Mouse (Mus musculus): ENCODE results near the gene Nab1. TPM values are rescaled to one million over a fixed set of nuclear protein-coding genes. Genes with fewer than 3 reads are reported as not detected.

Nab1 gene
- polyA plus RNA-seq, 1 experiment = 9.8 TPM

DNA sequence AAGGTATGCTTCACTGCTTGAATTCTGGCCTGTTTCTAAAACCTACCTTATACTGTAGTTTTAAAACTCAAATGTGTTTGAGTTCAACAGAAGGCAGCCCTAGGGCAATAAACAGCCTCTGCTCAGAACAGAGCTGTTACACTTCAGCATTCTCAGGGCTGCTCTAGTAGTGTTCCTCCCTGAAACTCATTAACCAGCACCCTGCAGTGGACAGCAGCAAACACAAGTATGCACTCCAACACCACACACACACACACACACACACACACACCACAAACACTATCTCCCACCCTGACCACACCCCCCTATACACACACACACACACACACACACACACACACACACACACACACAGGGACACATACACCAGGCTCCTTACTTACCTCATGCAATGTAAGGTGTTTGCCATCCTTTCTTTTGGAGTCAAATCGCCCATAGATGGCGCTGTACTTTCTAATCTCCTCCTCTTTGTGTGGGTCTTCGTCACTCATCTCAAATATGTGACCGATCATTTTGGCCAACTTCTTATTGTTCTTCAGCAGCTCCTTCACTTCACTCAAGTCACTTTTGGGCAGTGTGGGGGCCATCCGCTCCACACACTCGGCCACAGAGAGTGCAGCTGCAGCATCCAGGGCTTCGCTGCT is 10.8 kb downstream of the Nab1 start:
- Histone ChIP-seq H3K36me3 (ENCODE audit: control insufficient read depth, insufficient read depth) (peaks cover 15% of the 10 kb centered on the region), H3K4me2 (ENCODE audit: low read depth) (no peak overlapping the region), H3K27me3 (ENCODE audit: control insufficient read depth, insufficient read depth, insufficient read length) (no peaks in the 10 kb centered on the region), H3ac (ENCODE audit: control insufficient read depth, insufficient read length) (no peak overlapping the region), H3K79me2 (ENCODE audit: control insufficient read depth, insufficient read depth) (peaks cover 33% of the 10 kb centered on the region), H3K4me3 (no peak overlapping the region)
- TF ChIP-seq SRF (IDR thresholded peaks at IDR 0.05; ENCODE audit: control insufficient read depth, insufficient read length, low read depth) (no peak), POLR2A (IDR thresholded peaks at IDR 0.05; ENCODE audit: insufficient read length, low read depth) (no peak), TCF3 (IDR thresholded peaks at IDR 0.05; ENCODE audit: insufficient read length, low read depth) (no peak), MYOD1 (IDR thresholded peaks at IDR 0.05; ENCODE audit: control insufficient read depth in 1 of 3, insufficient read length in 2 of 3, low read depth in 2 of 3) (no peak), TCF12 (IDR thresholded peaks at IDR 0.05; ENCODE audit: insufficient read depth, poor library complexity, severe bottlenecking) (no peak), MAX (IDR thresholded peaks at IDR 0.05; ENCODE audit: low read depth) (no peak), E2F4 (IDR thresholded peaks at IDR 0.05; ENCODE audit: insufficient read depth) (no peak), CEBPB (IDR thresholded peaks at IDR 0.05; ENCODE audit: insufficient read depth, poor library complexity, severe bottlenecking) (no peak), POLR2AphosphoS2 (IDR thresholded peaks at IDR 0.05; ENCODE audit: insufficient read length, low read depth) (no peak), USF1 (IDR thresholded peaks at IDR 0.05; ENCODE audit: low read depth) (no peak), REST (IDR thresholded peaks at IDR 0.05; ENCODE audit: insufficient read depth, insufficient read length) (no peak), MYOG (IDR thresholded peaks at IDR 0.05; ENCODE audit: control insufficient read depth in 1 of 3, insufficient read depth in 1 of 3, insufficient read length in 2 of 3, low read depth in 2 of 3) (no peak)

DNA sequence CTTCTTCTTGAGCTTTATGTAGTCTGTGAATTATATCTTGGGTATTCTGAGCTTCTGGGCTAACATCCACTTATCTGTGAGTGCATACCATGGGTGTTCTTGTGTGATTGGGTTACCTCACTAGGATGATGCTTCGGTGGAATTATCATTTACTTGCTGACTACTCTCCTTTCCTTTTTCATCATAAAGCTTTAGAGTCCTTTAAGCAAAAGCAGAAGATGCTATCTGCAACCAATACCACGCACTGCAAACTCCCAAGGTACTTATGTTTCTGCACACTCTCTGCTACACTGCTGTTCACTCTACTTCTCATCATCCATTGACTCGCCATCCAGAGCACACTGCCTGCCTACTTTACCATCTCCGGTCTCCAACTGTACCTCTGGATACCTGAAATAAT is 15.5 kb downstream of the Nab1 start:
- Histone ChIP-seq H3K79me2 (ENCODE audit: control insufficient read depth, insufficient read depth) (no peaks in the 10 kb centered on the region), H3K4me2 (ENCODE audit: low read depth) (no peak overlapping the region), H3K27me3 (ENCODE audit: control insufficient read depth, insufficient read depth, insufficient read length) (no peaks in the 10 kb centered on the region), H3K36me3 (ENCODE audit: control insufficient read depth, insufficient read depth) (peaks cover 20% of the 10 kb centered on the region), H3K4me3 (no peak overlapping the region), H3ac (ENCODE audit: control insufficient read depth, insufficient read length) (no peak overlapping the region)
- TF ChIP-seq POLR2AphosphoS2 (IDR thresholded peaks at IDR 0.05; ENCODE audit: insufficient read length, low read depth) = no peak
- TF ChIP-seq CEBPB (IDR thresholded peaks at IDR 0.05; ENCODE audit: insufficient read depth, poor library complexity, severe bottlenecking) = no peak
- TF ChIP-seq SRF (IDR thresholded peaks at IDR 0.05; ENCODE audit: control insufficient read depth, insufficient read length, low read depth) = no peak
- no peak for TF ChIP-seq E2F4 (IDR thresholded peaks at IDR 0.05; ENCODE audit: insufficient read depth)

DNA sequence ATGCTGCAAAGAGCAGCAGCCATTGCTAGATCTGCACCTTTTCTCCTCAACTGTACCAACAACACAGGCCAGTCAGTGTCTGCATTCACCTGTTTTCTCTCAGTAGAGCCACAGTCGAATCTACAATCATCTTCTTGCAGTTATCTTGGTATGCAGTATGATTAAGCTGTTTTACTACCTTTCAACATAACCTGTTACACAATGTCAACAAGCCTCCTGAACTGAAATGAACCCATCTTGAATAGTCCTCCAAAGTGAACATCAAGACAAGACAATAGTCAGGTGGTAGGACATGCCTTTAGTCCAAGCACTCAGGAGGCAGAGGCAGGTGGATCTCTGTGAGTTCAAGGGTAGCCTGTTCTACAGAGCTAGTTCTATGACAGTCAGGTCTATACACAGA is 26.2 kb downstream of the Nab1 start:
- H3ac ChIP-seq (ENCODE audit: control insufficient read depth, insufficient read length) = no peak overlapping the region
- H3K79me2 ChIP-seq (ENCODE audit: control insufficient read depth, insufficient read depth) = no peaks in the 10 kb centered on the region
- H3K36me3 ChIP-seq (ENCODE audit: control insufficient read depth, insufficient read depth) = peaks cover 38% of the 10 kb centered on the region
- TF ChIP-seq TCF3 (IDR thresholded peaks at IDR 0.05; ENCODE audit: insufficient read length, low read depth) (no peak), USF1 (IDR thresholded peaks at IDR 0.05; ENCODE audit: low read depth) (no peak), CEBPB (IDR thresholded peaks at IDR 0.05; ENCODE audit: insufficient read depth, poor library complexity, severe bottlenecking) (no peak), MYOD1 (IDR thresholded peaks at IDR 0.05; ENCODE audit: control insufficient read depth in 1 of 3, insufficient read length in 2 of 3, low read depth in 2 of 3) (no peak), REST (IDR thresholded peaks at IDR 0.05; ENCODE audit: insufficient read depth, insufficient read length) (no peak), POLR2A (IDR thresholded peaks at IDR 0.05; ENCODE audit: insufficient read length, low read depth) (no peak), POLR2AphosphoS2 (IDR thresholded peaks at IDR 0.05; ENCODE audit: insufficient read length, low read depth) (no peak), MAX (IDR thresholded peaks at IDR 0.05; ENCODE audit: low read depth) (no peak), SRF (IDR thresholded peaks at IDR 0.05; ENCODE audit: control insufficient read depth, insufficient read length, low read depth) (no peak), TCF12 (IDR thresholded peaks at IDR 0.05; ENCODE audit: insufficient read depth, poor library complexity, severe bottlenecking) (no peak), MYOG (IDR thresholded peaks at IDR 0.05; ENCODE audit: control insufficient read depth in 1 of 3, insufficient read depth in 1 of 3, insufficient read length in 2 of 3, low read depth in 2 of 3) (no peak), E2F4 (IDR thresholded peaks at IDR 0.05; ENCODE audit: insufficient read depth) (no peak)
- H3K27me3 ChIP-seq (ENCODE audit: control insufficient read depth, insufficient read depth, insufficient read length) = no peaks in the 10 kb centered on the region
- H3K4me3 ChIP-seq = no peak overlapping the region
- no peak overlapping the region for H3K4me2 ChIP-seq (ENCODE audit: low read depth)

DNA sequence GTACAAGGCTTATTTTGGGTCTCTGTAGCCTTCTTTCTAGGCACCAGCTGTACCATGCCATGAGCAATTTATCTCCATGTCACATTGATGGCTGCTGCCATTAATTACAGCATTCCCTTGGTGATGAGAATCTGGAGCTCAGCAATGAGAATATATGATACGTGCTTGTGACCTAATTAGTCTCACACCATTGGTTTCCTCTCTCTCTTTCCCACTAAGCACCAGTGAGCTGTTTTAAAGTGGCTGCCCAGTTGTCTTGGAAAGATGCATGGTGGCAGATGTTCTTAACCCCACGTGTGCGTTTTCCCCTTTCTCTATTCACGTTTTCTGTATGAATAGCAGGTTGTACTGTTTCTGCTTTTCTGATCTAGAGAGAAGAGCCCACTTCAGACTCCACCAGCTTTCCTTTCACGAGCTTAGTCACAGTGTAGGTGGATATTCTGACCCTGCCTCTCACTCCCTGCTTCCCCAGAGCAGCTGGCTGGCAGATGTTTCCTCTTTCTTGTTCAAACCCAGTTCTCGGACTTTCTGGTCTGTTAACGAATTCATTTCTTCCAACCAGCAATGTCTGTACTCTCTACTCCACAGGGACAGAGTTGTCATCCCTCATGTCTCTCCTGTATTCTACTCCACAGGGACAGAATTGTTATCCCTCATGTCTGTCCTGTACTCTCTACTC is 29.5 kb downstream of the Nab1 start:
- Histone ChIP-seq H3K36me3 (ENCODE audit: control insufficient read depth, insufficient read depth) (peaks cover 20% of the 10 kb centered on the region), H3K79me2 (ENCODE audit: control insufficient read depth, insufficient read depth) (no peaks in the 10 kb centered on the region), H3K27me3 (ENCODE audit: control insufficient read depth, insufficient read depth, insufficient read length) (no peaks in the 10 kb centered on the region), H3K4me2 (ENCODE audit: low read depth) (peak overlapping the region; percentile 46), H3ac (ENCODE audit: control insufficient read depth, insufficient read length) (no peak overlapping the region), H3K4me3 (no peak overlapping the region)
- TF ChIP-seq MYOD1 (IDR thresholded peaks at IDR 0.05; ENCODE audit: control insufficient read depth in 1 of 3, insufficient read length in 2 of 3, low read depth in 2 of 3) = peak in 1 of 3 experiments; percentile 28
- peak; percentile 41 for TF ChIP-seq TCF12 (IDR thresholded peaks at IDR 0.05; ENCODE audit: insufficient read depth, poor library complexity, severe bottlenecking)
- TF ChIP-seq MYOG (IDR thresholded peaks at IDR 0.05; ENCODE audit: control insufficient read depth in 1 of 3, insufficient read depth in 1 of 3, insufficient read length in 2 of 3, low read depth in 2 of 3) = no peak
- no peak for TF ChIP-seq POLR2AphosphoS2 (IDR thresholded peaks at IDR 0.05; ENCODE audit: insufficient read length, low read depth)

DNA sequence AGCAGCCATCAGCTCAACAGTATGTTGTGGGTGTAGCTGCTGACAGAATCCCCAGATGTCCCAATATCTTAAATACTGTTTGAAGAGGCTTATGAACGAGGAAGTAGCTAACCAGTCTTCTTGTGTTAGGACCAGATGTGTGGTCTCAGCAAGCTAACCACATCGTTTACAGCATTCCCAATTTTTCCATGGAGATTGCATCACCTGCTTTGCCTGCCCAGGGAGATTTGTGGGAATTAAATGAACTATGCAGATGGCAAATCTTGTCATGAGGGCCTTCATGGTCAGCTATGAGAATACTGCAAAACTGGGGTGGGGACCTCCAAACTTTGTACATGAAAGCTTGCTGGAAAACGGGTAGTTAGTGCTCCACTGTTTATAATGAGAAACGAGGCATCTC is 30.2 kb downstream of the Nab1 start:
- no peak overlapping the region for H3ac ChIP-seq (ENCODE audit: control insufficient read depth, insufficient read length)
- no peak for TF ChIP-seq E2F4 (IDR thresholded peaks at IDR 0.05; ENCODE audit: insufficient read depth)
- TF ChIP-seq POLR2A (IDR thresholded peaks at IDR 0.05; ENCODE audit: insufficient read length, low read depth) = no peak
- peak; percentile 97 for TF ChIP-seq CEBPB (IDR thresholded peaks at IDR 0.05; ENCODE audit: insufficient read depth, poor library complexity, severe bottlenecking)
- no peak for TF ChIP-seq REST (IDR thresholded peaks at IDR 0.05; ENCODE audit: insufficient read depth, insufficient read length)
- no peak for TF ChIP-seq TCF3 (IDR thresholded peaks at IDR 0.05; ENCODE audit: insufficient read length, low read depth)
- no peak for TF ChIP-seq MAX (IDR thresholded peaks at IDR 0.05; ENCODE audit: low read depth)
- TF ChIP-seq MYOD1 (IDR thresholded peaks at IDR 0.05; ENCODE audit: control insufficient read depth in 1 of 3, insufficient read length in 2 of 3, low read depth in 2 of 3) = peak in 2 of 3 experiments; percentile 43 to 50
- no peak for TF ChIP-seq SRF (IDR thresholded peaks at IDR 0.05; ENCODE audit: control insufficient read depth, insufficient read length, low read depth)
- TF ChIP-seq TCF12 (IDR thresholded peaks at IDR 0.05; ENCODE audit: insufficient read depth, poor library complexity, severe bottlenecking) = no peak
- no peak for TF ChIP-seq MYOG (IDR thresholded peaks at IDR 0.05; ENCODE audit: control insufficient read depth in 1 of 3, insufficient read depth in 1 of 3, insufficient read length in 2 of 3, low read depth in 2 of 3)
- no peak for TF ChIP-seq USF1 (IDR thresholded peaks at IDR 0.05; ENCODE audit: low read depth)
- TF ChIP-seq POLR2AphosphoS2 (IDR thresholded peaks at IDR 0.05; ENCODE audit: insufficient read length, low read depth) = no peak
- H3K36me3 ChIP-seq (ENCODE audit: control insufficient read depth, insufficient read depth) = peaks cover 22% of the 10 kb centered on the region
- no peaks in the 10 kb centered on the region for H3K79me2 ChIP-seq (ENCODE audit: control insufficient read depth, insufficient read depth)
- no peak overlapping the region for H3K4me3 ChIP-seq
- H3K27me3 ChIP-seq (ENCODE audit: control insufficient read depth, insufficient read depth, insufficient read length) = no peaks in the 10 kb centered on the region
- peak overlapping the region; percentile 46 for H3K4me2 ChIP-seq (ENCODE audit: low read depth)

Data from myocyte (in vitro differentiated cells).